Mouse (Mus musculus): ENCODE data around the gene Fbxo40. TPM values are rescaled to one million over a fixed set of nuclear protein-coding genes. Genes with fewer than 3 reads are reported as not detected.

The Fbxo40 gene
- polyA plus RNA-seq, 2 experiments, result 0.06 TPM; not detected in 1

- no peak for DNase-seq (ENCODE audit: low read depth in 3 of 3, low spot score in 3 of 3)
- Histone ChIP-seq H3K4me1 (replicated peaks; ENCODE audit: control insufficient read depth in 2 of 2, insufficient read depth in 2 of 2, low read length in 1 of 2) (no peaks in the 10 kb centered on the region), H3K9ac (replicated peaks) (no peak overlapping the region), H3K27ac (no peak overlapping the region), H3K36me3 (replicated peaks; ENCODE audit: control insufficient read depth, insufficient read depth, low read depth) (peaks cover 14% of the 10 kb centered on the region), H3K27me3 (ENCODE audit: control insufficient read depth, insufficient read depth, low read length) (no peaks in the 10 kb centered on the region), H3K4me2 (ENCODE audit: low read depth) (no peak overlapping the region), H3K4me3 (ENCODE audit: insufficient read depth in 1 of 2, low read depth in 2 of 2, low read length in 2 of 2) (no peak overlapping the region), H3K9me3 (ENCODE audit: control insufficient read depth, low read length) (no peaks in the 10 kb centered on the region)
- 91% methylated on average over 10 of the region's 10 CpGs for WGBS (ENCODE audit: insufficient replicate concordance)
- no peak for TF ChIP-seq CTCF (IDR thresholded peaks at IDR 0.05; ENCODE audit: low read depth)
- TF ChIP-seq EP300 (IDR thresholded peaks at IDR 0.05; ENCODE audit: low read depth), result no peak
- ATAC-seq (ENCODE audit: insufficient read depth), result no peak
These were observed 71.8 kb downstream of the Fbxo40 start for GRCm38 (mm10) chr16:36918505-36918904.

DNA sequence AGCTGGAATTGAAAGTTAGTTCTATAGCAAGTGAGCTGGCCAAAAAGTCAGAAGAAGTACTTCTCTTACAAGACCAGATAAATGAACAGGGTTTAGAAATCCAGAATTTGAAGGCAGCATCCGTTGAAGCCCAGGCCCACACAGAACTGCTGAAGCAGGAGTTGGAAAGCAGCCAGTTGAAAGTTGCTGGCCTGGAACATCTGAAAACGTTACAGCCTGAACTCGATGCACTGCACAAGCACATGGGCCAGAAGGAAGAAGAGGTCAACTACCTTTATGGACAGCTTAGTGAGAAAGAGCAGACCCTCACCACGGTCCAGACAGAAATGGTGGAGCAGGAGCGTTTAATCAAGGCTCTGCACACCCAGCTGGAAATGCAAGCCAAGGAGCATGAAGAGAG is 76.1 kb downstream of the Fbxo40 start:
- no peak for DNase-seq (ENCODE audit: low read depth in 3 of 3, low spot score in 3 of 3)
- WGBS (ENCODE audit: insufficient replicate concordance), result 76% methylated on average over 5 of the region's 5 CpGs
- ATAC-seq (ENCODE audit: insufficient read depth), result no peak
- H3K4me1 ChIP-seq (replicated peaks; ENCODE audit: control insufficient read depth in 2 of 2, insufficient read depth in 2 of 2, low read length in 1 of 2), result no peaks in the 10 kb centered on the region
- no peak for TF ChIP-seq EP300 (IDR thresholded peaks at IDR 0.05; ENCODE audit: low read depth)
- H3K4me2 ChIP-seq (ENCODE audit: low read depth), result no peak overlapping the region
- no peaks in the 10 kb centered on the region for H3K9me3 ChIP-seq (ENCODE audit: control insufficient read depth, low read length)
- H3K36me3 ChIP-seq (replicated peaks; ENCODE audit: control insufficient read depth, insufficient read depth, low read depth), result peaks cover 19% of the 10 kb centered on the region
- no peak overlapping the region for H3K27ac ChIP-seq
- H3K9ac ChIP-seq (replicated peaks), result no peak overlapping the region
- no peak overlapping the region for H3K4me3 ChIP-seq (ENCODE audit: insufficient read depth in 1 of 2, low read depth in 2 of 2, low read length in 2 of 2)
- no peaks in the 10 kb centered on the region for H3K27me3 ChIP-seq (ENCODE audit: control insufficient read depth, insufficient read depth, low read length)

Other genes starting within 250 kb of the Fbxo40 start
- 1.5 and 3.2 TPM in 2 replicates for gene Slc15a2, start 205.5 kb downstream of the Fbxo40 start, polyA plus RNA-seq (2012; rRNA removed)
- gene Slc15a2, start 205.5 kb downstream of the Fbxo40 start, polyA plus RNA-seq (2014; fragmentation: Nextera tagmentation; extraction: Ambion mirVana), result 0.32 and 2.8 TPM in 2 replicates
- 1.7 and 3.1 TPM in 2 replicates for gene Iqcb1, start 162.1 kb downstream of the Fbxo40 start, polyA plus RNA-seq (2012; rRNA removed)
- 6.8 and 8.7 TPM in 2 replicates for gene Iqcb1, start 162.1 kb downstream of the Fbxo40 start, polyA plus RNA-seq (2014; fragmentation: Nextera tagmentation; extraction: Ambion mirVana)
- 0.22 and 0.37 TPM in 2 replicates for gene Eaf2, start 115.5 kb downstream of the Fbxo40 start, polyA plus RNA-seq (2012; rRNA removed)
- 0.18 and 0.70 TPM in 2 replicates for gene Eaf2, start 115.5 kb downstream of the Fbxo40 start, polyA plus RNA-seq (2014; fragmentation: Nextera tagmentation; extraction: Ambion mirVana)
- 9.0 and 13.3 TPM in 2 replicates for gene Golgb1, start 115.3 kb downstream of the Fbxo40 start, polyA plus RNA-seq (2012; rRNA removed)
- 22.0 and 26.4 TPM in 2 replicates for gene Golgb1, start 115.3 kb downstream of the Fbxo40 start, polyA plus RNA-seq (2014; fragmentation: Nextera tagmentation; extraction: Ambion mirVana)
- gene Hcls1, start 55.5 kb downstream of the Fbxo40 start, polyA plus RNA-seq (2012; rRNA removed), result 7.3 and 12.3 TPM in 2 replicates
- gene Hcls1, start 55.5 kb downstream of the Fbxo40 start, polyA plus RNA-seq (2014; fragmentation: Nextera tagmentation; extraction: Ambion mirVana), result 5.1 and 5.8 TPM in 2 replicates
- 5.9 and 8.7 TPM in 2 replicates for gene Polq, start 21.3 kb upstream of the Fbxo40 start, polyA plus RNA-seq (2012; rRNA removed)
- gene Polq, start 21.3 kb upstream of the Fbxo40 start, polyA plus RNA-seq (2014; fragmentation: Nextera tagmentation; extraction: Ambion mirVana), result 9.0 and 11.3 TPM in 2 replicates

All from liver, embryonic 14.5 days (tissue).